Mouse (Mus musculus): Measurements from ENCODE around the gene Atcay. TPM values are rescaled to one million over a fixed set of nuclear protein-coding genes. Genes with fewer than 3 reads are reported as not detected.

Gene Atcay
- polyA plus RNA-seq, 1 experiment from 2014 or later = 56.6 TPM

DNA sequence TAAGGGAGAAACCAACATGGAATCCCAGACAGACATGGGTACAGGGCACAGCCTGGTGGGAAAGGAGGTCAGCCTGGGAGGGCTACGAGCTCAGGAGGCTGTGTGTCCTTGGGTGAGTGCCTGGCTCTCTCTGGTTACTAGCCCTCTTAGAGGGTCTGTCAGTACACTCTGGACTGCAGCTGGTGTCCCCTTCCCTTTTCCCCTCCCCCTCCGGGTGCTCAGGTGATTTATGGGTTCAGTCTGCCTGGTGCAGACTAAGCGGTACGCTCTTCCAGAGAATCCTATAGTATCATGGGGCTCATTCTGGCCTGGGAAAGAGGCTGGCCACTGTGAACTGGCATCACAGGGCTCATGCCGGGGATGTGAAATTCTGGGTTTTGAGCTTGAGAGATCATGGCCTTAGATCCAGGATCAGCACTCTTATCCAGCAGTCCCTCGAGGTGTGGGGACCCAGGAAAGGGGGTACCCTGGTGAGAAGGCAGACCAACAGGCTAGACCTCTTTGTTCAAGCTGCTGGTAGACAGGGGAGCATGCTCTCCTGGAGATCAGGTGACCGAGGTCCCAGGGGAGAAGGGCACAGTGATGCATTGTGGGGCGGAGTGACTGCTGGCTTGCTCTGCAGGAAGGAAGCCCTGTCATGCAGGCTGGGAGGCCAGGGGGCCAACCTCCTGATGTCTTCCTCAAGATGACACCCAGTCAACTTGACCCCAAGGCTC is 68.9 kb downstream of the Atcay start:
- no peak for DNase-seq (ENCODE audit: low spot score)
- no peak overlapping the region for H3K4me3 ChIP-seq (ENCODE audit: low read depth, low read length)
- peaks cover 70% of the 10 kb centered on the region for H3K36me3 ChIP-seq (ENCODE audit: control insufficient read depth, insufficient read depth, low read length)
- H3K9me3 ChIP-seq (replicated peaks; ENCODE audit: control insufficient read depth, low read length) = no peaks in the 10 kb centered on the region
- ATAC-seq = no peak
- WGBS = 95% methylated on average over 8 of the region's 8 CpGs
- H3K4me1 ChIP-seq (ENCODE audit: control insufficient read depth, insufficient read depth, low read length) = peaks cover 5% of the 10 kb centered on the region
- no peaks in the 10 kb centered on the region for H3K27me3 ChIP-seq (replicated peaks; ENCODE audit: control insufficient read depth, insufficient read depth, low read length)
- no peak overlapping the region for H3K9ac ChIP-seq (ENCODE audit: low read length)
- H3K27ac ChIP-seq (ENCODE audit: low read depth, low read length) = no peak overlapping the region
- H3K4me2 ChIP-seq (ENCODE audit: low read length) = no peak overlapping the region

DNA sequence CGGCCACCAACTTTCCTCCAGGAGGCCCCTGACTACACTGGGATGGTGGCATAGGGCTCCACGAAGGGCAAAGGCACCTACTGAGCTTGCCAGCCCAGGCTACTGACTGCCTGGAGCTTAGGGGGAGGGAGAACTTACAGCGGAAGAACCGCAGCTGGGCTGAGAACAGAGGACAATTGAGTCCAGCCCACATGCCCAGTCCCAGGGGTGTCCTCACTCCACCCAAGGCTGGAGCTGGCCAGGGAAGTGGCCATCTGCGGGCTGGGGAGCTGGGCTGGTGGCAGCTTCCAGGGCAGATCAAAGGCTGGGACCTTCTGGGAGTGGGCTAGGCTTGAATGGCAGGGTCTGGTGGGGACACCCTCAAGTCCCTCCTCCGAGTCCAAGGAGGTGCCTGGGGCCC is 75.9 kb downstream of the Atcay start:
- no peak overlapping the region for H3K4me2 ChIP-seq (ENCODE audit: low read length)
- H3K4me1 ChIP-seq (ENCODE audit: control insufficient read depth, insufficient read depth, low read length) = no peaks in the 10 kb centered on the region
- no peak for ATAC-seq
- H3K9ac ChIP-seq (ENCODE audit: low read length) = 0 out of 2 replicates have a peak overlapping the region, but pooled peaks have one; percentile 21
- H3K9me3 ChIP-seq (replicated peaks; ENCODE audit: control insufficient read depth, low read length) = no peaks in the 10 kb centered on the region
- no peak overlapping the region for H3K27ac ChIP-seq (ENCODE audit: low read depth, low read length)
- H3K4me3 ChIP-seq (ENCODE audit: low read depth, low read length) = no peak overlapping the region
- H3K36me3 ChIP-seq (ENCODE audit: control insufficient read depth, insufficient read depth, low read length) = peaks cover 88% of the 10 kb centered on the region
- no peaks in the 10 kb centered on the region for H3K27me3 ChIP-seq (replicated peaks; ENCODE audit: control insufficient read depth, insufficient read depth, low read length)
- DNase-seq (ENCODE audit: low spot score) = no peak
- 85% methylated on average over 6 of the region's 6 CpGs for WGBS

Small RNA genes lying within 50 kb of the gene (microRNA-seq; reads per million reads assigned to microRNA genes)
- gene Mir3057 = 7.9 reads per million, percentile 30 among the genes with 10 or more reads in this experiment

Other genes with a start within 250 kb of the Atcay start
- gene Gng7, start 215.9 kb downstream of the Atcay start, polyA plus RNA-seq (2014; fragmentation: Nextera tagmentation; extraction: Ambion mirVana) = 15.3 and 20.8 TPM in 2 replicates
- 19.0 and 21.0 TPM in 2 replicates for gene Diras1, start 205.2 kb downstream of the Atcay start, polyA plus RNA-seq (2014; fragmentation: Nextera tagmentation; extraction: Ambion mirVana)
- gene Slc39a3, start 193.4 kb downstream of the Atcay start, polyA plus RNA-seq (2014; fragmentation: Nextera tagmentation; extraction: Ambion mirVana) = 20.7 and 26.9 TPM in 2 replicates
- 304 and 312 TPM in 2 replicates for gene Sgta, start 170.7 kb downstream of the Atcay start, polyA plus RNA-seq (2014; fragmentation: Nextera tagmentation; extraction: Ambion mirVana)
- 38.9 and 45.6 TPM in 2 replicates for gene Thop1, start 160.8 kb downstream of the Atcay start, polyA plus RNA-seq (2014; fragmentation: Nextera tagmentation; extraction: Ambion mirVana)
- 0.14 and 0.25 TPM in 2 replicates for gene Creb3l3, start 132.0 kb downstream of the Atcay start, polyA plus RNA-seq (2014; fragmentation: Nextera tagmentation; extraction: Ambion mirVana)
- 180 and 203 TPM in 2 replicates for gene Map2k2, start 124.9 kb downstream of the Atcay start, polyA plus RNA-seq (2014; fragmentation: Nextera tagmentation; extraction: Ambion mirVana)
- 6.2 and 8.2 TPM in 2 replicates for gene Zbtb7a, start 95.6 kb downstream of the Atcay start, polyA plus RNA-seq (2014; fragmentation: Nextera tagmentation; extraction: Ambion mirVana)
- gene Pias4, start 62.9 kb downstream of the Atcay start, polyA plus RNA-seq (2014; fragmentation: Nextera tagmentation; extraction: Ambion mirVana) = 44.0 and 45.5 TPM in 2 replicates
- 474 and 520 TPM in 2 replicates for gene Eef2, start 54.2 kb downstream of the Atcay start, polyA plus RNA-seq (2014; fragmentation: Nextera tagmentation; extraction: Ambion mirVana)
- gene Dapk3, start 47.8 kb downstream of the Atcay start, polyA plus RNA-seq (2014; fragmentation: Nextera tagmentation; extraction: Ambion mirVana) = 49.0 and 50.0 TPM in 2 replicates
- gene 4930442H23Rik, start 47.0 kb downstream of the Atcay start, polyA plus RNA-seq (2014; fragmentation: Nextera tagmentation; extraction: Ambion mirVana) = not detected in 2 replicates
- gene Nmrk2, start 28.8 kb downstream of the Atcay start, polyA plus RNA-seq (2014; fragmentation: Nextera tagmentation; extraction: Ambion mirVana) = not detected in 2 replicates
- 7.5 and 13.4 TPM in 2 replicates for gene Zfr2, start 2.3 kb upstream of the Atcay start, polyA plus RNA-seq (2014; fragmentation: Nextera tagmentation; extraction: Ambion mirVana)
- 12.3 and 17.4 TPM in 2 replicates for gene Matk, start 22.1 kb upstream of the Atcay start, polyA plus RNA-seq (2014; fragmentation: Nextera tagmentation; extraction: Ambion mirVana)
- 107 and 136 TPM in 2 replicates for gene Mrpl54, start 36.1 kb upstream of the Atcay start, polyA plus RNA-seq (2014; fragmentation: Nextera tagmentation; extraction: Ambion mirVana)
- gene Apba3, start 36.1 kb upstream of the Atcay start, polyA plus RNA-seq (2014; fragmentation: Nextera tagmentation; extraction: Ambion mirVana) = 30.5 and 36.8 TPM in 2 replicates
- 4.8 and 7.0 TPM in 2 replicates for gene Tjp3, start 60.7 kb upstream of the Atcay start, polyA plus RNA-seq (2014; fragmentation: Nextera tagmentation; extraction: Ambion mirVana)
- gene Pip5k1c, start 62.1 kb upstream of the Atcay start, polyA plus RNA-seq (2014; fragmentation: Nextera tagmentation; extraction: Ambion mirVana) = 76.4 and 114 TPM in 2 replicates
- gene Cactin, start 90.3 kb upstream of the Atcay start, polyA plus RNA-seq (2014; fragmentation: Nextera tagmentation; extraction: Ambion mirVana) = 16.8 and 22.2 TPM in 2 replicates
- 2.9 and 4.1 TPM in 2 replicates for gene Tbxa2r, start 97.9 kb upstream of the Atcay start, polyA plus RNA-seq (2014; fragmentation: Nextera tagmentation; extraction: Ambion mirVana)
- not detected in 2 replicates for gene Gipc3, start 112.4 kb upstream of the Atcay start, polyA plus RNA-seq (2014; fragmentation: Nextera tagmentation; extraction: Ambion mirVana)
- gene Hmg20b, start 119.6 kb upstream of the Atcay start, polyA plus RNA-seq (2014; fragmentation: Nextera tagmentation; extraction: Ambion mirVana) = 42.5 and 44.4 TPM in 2 replicates
- gene Mfsd12, start 126.7 kb upstream of the Atcay start, polyA plus RNA-seq (2014; fragmentation: Nextera tagmentation; extraction: Ambion mirVana) = 4.1 and 4.9 TPM in 2 replicates
- 0.33 TPM in 1 of 2 replicates, not detected in the other for gene 4930404N11Rik, start 135.0 kb upstream of the Atcay start, polyA plus RNA-seq (2014; fragmentation: Nextera tagmentation; extraction: Ambion mirVana)
- 101 and 109 TPM in 2 replicates for gene Fzr1, start 147.7 kb upstream of the Atcay start, polyA plus RNA-seq (2014; fragmentation: Nextera tagmentation; extraction: Ambion mirVana)
- gene Dohh, start 153.6 kb upstream of the Atcay start, polyA plus RNA-seq (2014; fragmentation: Nextera tagmentation; extraction: Ambion mirVana) = 78.7 and 78.8 TPM in 2 replicates
- 3.6 and 4.8 TPM in 2 replicates for gene Gm48551, start 153.6 kb upstream of the Atcay start, polyA plus RNA-seq (2014; fragmentation: Nextera tagmentation; extraction: Ambion mirVana)
- gene Gm48552, start 158.2 kb upstream of the Atcay start, polyA plus RNA-seq (2014; fragmentation: Nextera tagmentation; extraction: Ambion mirVana) = 0.65 and 0.69 TPM in 2 replicates
- 1.5 and 2.0 TPM in 2 replicates for gene Smim24, start 162.2 kb upstream of the Atcay start, polyA plus RNA-seq (2014; fragmentation: Nextera tagmentation; extraction: Ambion mirVana)
- 16.6 and 17.9 TPM in 2 replicates for gene Nfic, start 224.8 kb upstream of the Atcay start, polyA plus RNA-seq (2014; fragmentation: Nextera tagmentation; extraction: Ambion mirVana)